Comparison of ENCODE assay signal across 9 mouse cellular contexts in the genomic region with DNA sequence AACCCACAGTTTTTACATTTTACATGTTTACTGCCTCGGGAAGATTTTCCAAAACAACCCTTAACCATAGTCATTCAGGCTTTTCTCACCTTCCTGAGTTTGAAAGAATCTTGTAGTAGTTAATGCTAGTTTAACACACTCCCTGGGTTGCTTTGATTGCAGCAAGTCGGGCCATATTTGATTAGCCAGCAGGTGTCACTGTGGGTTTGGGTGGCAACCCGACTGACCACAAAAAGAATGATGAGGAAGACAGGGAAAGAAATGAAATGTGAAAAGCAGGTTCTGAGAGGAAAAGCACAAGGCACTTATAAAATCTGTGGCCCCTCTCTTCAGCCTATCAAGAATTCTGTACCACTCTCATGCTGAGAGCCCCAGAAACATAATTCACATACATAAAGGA.
DNase-seq lines count a peak whose midpoint lies in the region; ATAC-seq lines count a peak whose summit lies in the region.
"Had no signal": no experiment of that assay in that cellular context is flagged by ENCODE, and none has a peak within 500 bp of the region (broad histone marks: within the 10 kb centered on the region; RNA-seq: fewer than 3 reads in every experiment).

No protein-coding gene starts in this region.

- H3K27ac ChIP-seq in hindbrain, embryonic 11.5 days (ENCODE audit: low read depth, low read length), result no peak overlapping the region
- no peak overlapping the region for H3K27ac ChIP-seq in hindbrain, embryonic 13.5 days
- no peak overlapping the region for H3K27ac ChIP-seq in neural tube, embryonic 15.5 days (replicated peaks)
- H3K27ac ChIP-seq: liver, embryonic 13.5 days had no signal

- H3K36me3 ChIP-seq in hindbrain, embryonic 11.5 days (ENCODE audit: control insufficient read depth, insufficient read depth, low read length), result no peaks in the 10 kb centered on the region
- no peaks in the 10 kb centered on the region for H3K36me3 ChIP-seq in hindbrain, embryonic 13.5 days
- no peaks in the 10 kb centered on the region for H3K36me3 ChIP-seq in neural tube, embryonic 15.5 days
- H3K36me3 ChIP-seq: liver, embryonic 13.5 days had no signal

- H3K27me3 ChIP-seq in hindbrain, embryonic 11.5 days (ENCODE audit: control insufficient read depth, insufficient read depth, low read length), result no peaks in the 10 kb centered on the region
- no peaks in the 10 kb centered on the region for H3K27me3 ChIP-seq in hindbrain, embryonic 13.5 days
- H3K27me3 ChIP-seq in neural tube, embryonic 15.5 days (replicated peaks), result no peaks in the 10 kb centered on the region
- H3K27me3 ChIP-seq: liver, embryonic 13.5 days had no signal

- H3K4me3 ChIP-seq in hindbrain, embryonic 11.5 days (ENCODE audit: low read depth, low read length), result no peak overlapping the region
- H3K4me3 ChIP-seq in hindbrain, embryonic 13.5 days, result no peak overlapping the region
- H3K4me3 ChIP-seq in neural tube, embryonic 15.5 days (replicated peaks), result no peak overlapping the region
- H3K4me3 ChIP-seq: liver, embryonic 13.5 days had no signal

- intact Hi-C loops in heart, postnatal 10 days (cut with DNase I), result loop anchor here (1.0 to 5.0 kb wide), 5 partner anchors 309 to 730 kb away; no protein-coding TSS in a partner anchor

- DNase-seq in hindbrain, embryonic 11.5 days (ENCODE audit: low spot score), result peak; percentile 72
- DNase-seq in adrenal gland, adult (ENCODE audit: inconsistent age in 2 of 2, low spot score in 1 of 2), result peak; percentile 59 to 88
- DNase-seq in embryo, embryonic 10 days (ENCODE audit: low spot score), result peak; percentile 83
- DNase-seq in heart, postnatal 10 days, result peak; percentile 81 to 87
- DNase-seq in left cerebral cortex, adult 18-20 months (ENCODE audit: low spot score in 2 of 2), result peak; percentile 70 to 72
- DNase-seq: liver, embryonic 13.5 days had no signal

- no peak for ATAC-seq in hindbrain, embryonic 11.5 days (ENCODE audit: low FRiP score)
- no peak for ATAC-seq in hindbrain, embryonic 13.5 days (ENCODE audit: low FRiP score)
- 0 out of 2 replicates have a peak, but pooled peaks have one; percentile 31 for ATAC-seq in neural tube, embryonic 15.5 days (ENCODE audit: low FRiP score)
- no peak for ATAC-seq in CD4-positive, CD25-positive, alpha-beta regulatory T cell, adult 4 months

- H3K9me3 ChIP-seq in hindbrain, embryonic 11.5 days (ENCODE audit: control insufficient read depth, low read length), result no peaks in the 10 kb centered on the region
- no peaks in the 10 kb centered on the region for H3K9me3 ChIP-seq in hindbrain, embryonic 13.5 days
- no peaks in the 10 kb centered on the region for H3K9me3 ChIP-seq in neural tube, embryonic 15.5 days (replicated peaks)
- H3K9me3 ChIP-seq: liver, embryonic 13.5 days had no signal

- H3K9ac ChIP-seq in hindbrain, embryonic 11.5 days (ENCODE audit: low read depth, low read length), result no peak overlapping the region
- no peak overlapping the region for H3K9ac ChIP-seq in hindbrain, embryonic 13.5 days
- H3K9ac ChIP-seq in neural tube, embryonic 15.5 days (replicated peaks), result no peak overlapping the region
- H3K9ac ChIP-seq: liver, embryonic 13.5 days had no signal

- H3K4me1 ChIP-seq in hindbrain, embryonic 11.5 days (replicated peaks; ENCODE audit: control insufficient read depth, insufficient read depth, low read length), result no peaks in the 10 kb centered on the region
- no peaks in the 10 kb centered on the region for H3K4me1 ChIP-seq in hindbrain, embryonic 13.5 days (replicated peaks)
- no peaks in the 10 kb centered on the region for H3K4me1 ChIP-seq in neural tube, embryonic 15.5 days
- H3K4me1 ChIP-seq: liver, embryonic 13.5 days had no signal

- 11% methylated on average over 3 of the region's 3 CpGs for WGBS in hindbrain, embryonic 11.5 days
- 18% methylated on average over 3 of the region's 3 CpGs for WGBS in hindbrain, embryonic 13.5 days
- WGBS in neural tube, embryonic 15.5 days, result 4% methylated on average over 3 of the region's 3 CpGs

- no peak overlapping the region for H3K4me2 ChIP-seq in hindbrain, embryonic 11.5 days (replicated peaks; ENCODE audit: low read depth, low read length)
- no peak overlapping the region for H3K4me2 ChIP-seq in hindbrain, embryonic 13.5 days
- H3K4me2 ChIP-seq in neural tube, embryonic 15.5 days, result no peak overlapping the region
- H3K4me2 ChIP-seq: liver, embryonic 13.5 days had no signal
